Mouse (Mus musculus): ENCODE measurements around the gene Krt20. TPM values are rescaled to one million over a fixed set of nuclear protein-coding genes. Genes with fewer than 3 reads are reported as not detected.

Gene Krt20
- 16.0 and 17.2 TPM in 2 replicates for polyA plus RNA-seq (2012; rRNA removed)

GRCm38 (mm10) chr11:99437972-99438371 is at the start of gene Krt20:
TSS of gene Krt20 (minus strand) at chr11:99438150.

GRCm38 (mm10) chr11:99422159-99422558 is 15.8 kb downstream of the Krt20 start, which contains the start of gene Krt12:
TSS of gene Krt12 (minus strand) at chr11:99422259.

GRCm38 (mm10) chr11:99389264-99389663 is 48.7 kb downstream of the Krt20 start, which contains the start of gene Krt10:
TSS of gene Krt10 (minus strand) at chr11:99389364.

Other genes with a start within 250 kb of the Krt20 start
- gene Smarce1, start 207.1 kb downstream of the Krt20 start, polyA plus RNA-seq (2012; rRNA removed), result 68.7 and 109 TPM in 2 replicates
- 0.03 TPM in 2 replicates for gene Krt222, start 194.1 kb downstream of the Krt20 start, polyA plus RNA-seq (2012; rRNA removed)
- not detected in 2 replicates for gene Krt24, start 152.9 kb downstream of the Krt20 start, polyA plus RNA-seq (2012; rRNA removed)
- 0.01 TPM in 1 of 2 replicates, not detected in the other for gene Krt25, start 115.2 kb downstream of the Krt20 start, polyA plus RNA-seq (2012; rRNA removed)
- gene Krt26, start 100.2 kb downstream of the Krt20 start, polyA plus RNA-seq (2012; rRNA removed), result not detected in 2 replicates
- gene Krt27, start 87.0 kb downstream of the Krt20 start, polyA plus RNA-seq (2012; rRNA removed), result not detected in 2 replicates
- 0.06 TPM in 1 of 2 replicates, not detected in the other for gene Krt28, start 63.2 kb downstream of the Krt20 start, polyA plus RNA-seq (2012; rRNA removed)
- 1.2 and 1.3 TPM in 2 replicates for gene Krt10, start 48.8 kb downstream of the Krt20 start, polyA plus RNA-seq (2012; rRNA removed)
- gene Krt12, start 15.9 kb downstream of the Krt20 start, polyA plus RNA-seq (2012; rRNA removed), result 0.03 and 0.05 TPM in 2 replicates
- 0.40 and 0.45 TPM in 2 replicates for gene Krt23, start 55.0 kb upstream of the Krt20 start, polyA plus RNA-seq (2012; rRNA removed)
- not detected in 2 replicates for gene Krt39, start 83.2 kb upstream of the Krt20 start, polyA plus RNA-seq (2012; rRNA removed)
- gene Krt40, start 105.0 kb upstream of the Krt20 start, polyA plus RNA-seq (2012; rRNA removed), result not detected in 2 replicates
- not detected in 2 replicates for gene Krtap3-3, start 112.7 kb upstream of the Krt20 start, polyA plus RNA-seq (2012; rRNA removed)
- not detected in 2 replicates for gene Krtap3-2, start 118.7 kb upstream of the Krt20 start, polyA plus RNA-seq (2012; rRNA removed)
- gene Gm11939, start 121.3 kb upstream of the Krt20 start, polyA plus RNA-seq (2012; rRNA removed), result not detected in 2 replicates
- not detected in 2 replicates for gene Krtap3-1, start 128.5 kb upstream of the Krt20 start, polyA plus RNA-seq (2012; rRNA removed)
- gene Krtap1-5, start 142.9 kb upstream of the Krt20 start, polyA plus RNA-seq (2012; rRNA removed), result not detected in 2 replicates
- gene Krtap1-4, start 145.5 kb upstream of the Krt20 start, polyA plus RNA-seq (2012; rRNA removed), result not detected in 2 replicates
- gene Krtap1-3, start 153.2 kb upstream of the Krt20 start, polyA plus RNA-seq (2012; rRNA removed), result not detected in 2 replicates
- not detected in 2 replicates for gene Krtap9-3, start 160.0 kb upstream of the Krt20 start, polyA plus RNA-seq (2012; rRNA removed)
- gene Gm11938, start 165.2 kb upstream of the Krt20 start, polyA plus RNA-seq (2012; rRNA removed), result not detected in 2 replicates
- gene Gm11937, start 172.0 kb upstream of the Krt20 start, polyA plus RNA-seq (2012; rRNA removed), result not detected in 2 replicates
- not detected in 2 replicates for gene Krtap2-4, start 176.7 kb upstream of the Krt20 start, polyA plus RNA-seq (2012; rRNA removed)
- gene Gm11562, start 182.3 kb upstream of the Krt20 start, polyA plus RNA-seq (2012; rRNA removed), result not detected in 2 replicates
- not detected in 2 replicates for gene Krtap4-1, start 190.1 kb upstream of the Krt20 start, polyA plus RNA-seq (2012; rRNA removed)
- gene Krtap4-2, start 196.9 kb upstream of the Krt20 start, polyA plus RNA-seq (2012; rRNA removed), result not detected in 2 replicates
- not detected in 2 replicates for gene Krtap4-7, start 205.9 kb upstream of the Krt20 start, polyA plus RNA-seq (2012; rRNA removed)
- gene Gm11555, start 212.1 kb upstream of the Krt20 start, polyA plus RNA-seq (2012; rRNA removed), result not detected in 2 replicates
- not detected in 2 replicates for gene Gm11563, start 220.8 kb upstream of the Krt20 start, polyA plus RNA-seq (2012; rRNA removed)
- gene Krtap4-6, start 227.8 kb upstream of the Krt20 start, polyA plus RNA-seq (2012; rRNA removed), result not detected in 2 replicates